Mouse (Mus musculus) MEL (cell line): Measurements from ENCODE around the gene Robo3. TPM values are rescaled to one million over a fixed set of nuclear protein-coding genes. Genes with fewer than 3 reads are reported as not detected.

ENCODE experiments used
- DNase-seq: peaks from one replicate; pipeline ENCODE4 v3.0.0; 2011; ENCODE audit warnings: low read depth, low spot score
- H3K27ac ChIP-seq: 2 replicates; pipeline ENCODE4 v1.5.1; 2012; ENCODE audit warnings: low read depth, mild to moderate bottlenecking, control low read depth, low read length, moderate library complexity; ENCODE audit not compliant: control insufficient read depth
- H3K27me3 ChIP-seq, 2 experiments: fragments of 150-350 bp in 1 of 2; sonication (generic) in 1 of 2; 2 replicates each; pipeline ENCODE4 v1.6.1; 2012; ENCODE audit warnings: low read length in 2 of 2, mild to moderate bottlenecking in 2 of 2, improper control_type of control experiment in 1 of 2, moderate library complexity in 1 of 2; ENCODE audit not compliant: insufficient read depth in 2 of 2, control insufficient read depth in 1 of 2
- H3K36me3 ChIP-seq, 2 experiments: 2 replicates each; pipeline ENCODE4 v1.6.1; 2012 to 2014; ENCODE audit warnings: low read length in 2 of 2, improper control_type of control experiment in 1 of 2, inconsistent platforms in 1 of 2, mild to moderate bottlenecking in 1 of 2; ENCODE audit not compliant: insufficient read depth in 2 of 2, control insufficient read depth in 1 of 2
- H3K4me1 ChIP-seq, 2 experiments: fragments of 150-350 bp in 1 of 2; sonication (generic) in 1 of 2; 2 replicates each; pipeline ENCODE4 v1.6.1; 2012; ENCODE audit warnings: low read length in 2 of 2, improper control_type of control experiment in 1 of 2, mild to moderate bottlenecking in 1 of 2; ENCODE audit not compliant: insufficient read depth in 2 of 2, control insufficient read depth in 1 of 2
- H3K4me3 ChIP-seq, 2 experiments: fragments of 150-350 bp in 1 of 2; sonication (generic) in 1 of 2; 2 replicates each; pipeline ENCODE4 v1.5.1; 2012; ENCODE audit warnings: low read depth in 2 of 2, low read length in 2 of 2, mild to moderate bottlenecking in 2 of 2, moderate library complexity in 2 of 2, control low read depth in 1 of 2, improper control_type of control experiment in 1 of 2; ENCODE audit not compliant: control insufficient read depth in 1 of 2, insufficient read depth in 1 of 2
- H3K79me2 ChIP-seq: 2 replicates; pipeline ENCODE4 v1.6.1; 2012; ENCODE audit warnings: mild to moderate bottlenecking, low read length, moderate library complexity; ENCODE audit not compliant: control insufficient read depth, poor library complexity, insufficient read depth
- H3K9ac ChIP-seq: 2 replicates; pipeline ENCODE4 v1.6.1; 2012; ENCODE audit warnings: low read depth, mild to moderate bottlenecking, control low read depth, low read length, moderate library complexity; ENCODE audit not compliant: control insufficient read depth, poor library complexity, severe bottlenecking
- H3K9me3 ChIP-seq: fragments of 150-350 bp; sonication (generic); replicated peaks from 2 replicates; pipeline ENCODE4 v1.6.1; 2012; ENCODE audit warnings: mild to moderate bottlenecking, low read length, improper control_type of control experiment, moderate library complexity; ENCODE audit not compliant: insufficient read depth
- BHLHE40 ChIP-seq: IDR thresholded peaks from 2 replicates; pipeline ENCODE4 v1.6.1; 2012; ENCODE audit warnings: low read depth, mild to moderate bottlenecking, inconsistent platforms, low read length, improper control_type of control experiment, borderline replicate concordance
- CHD1 ChIP-seq: IDR thresholded peaks from 2 replicates; pipeline ENCODE4 v1.6.1; 2012; ENCODE audit warnings: low read depth, mild to moderate bottlenecking, inconsistent platforms, low read length, improper control_type of control experiment
- CHD2 ChIP-seq: IDR thresholded peaks from 2 replicates; pipeline ENCODE4 v1.6.1; 2011; ENCODE audit warnings: low read length, improper control_type of control experiment
- CTCF ChIP-seq, 3 experiments: IDR thresholded peaks in 2 of 3; conservative IDR thresholded peaks in 1 of 3; 2 replicates each; pipeline ENCODE4 v1.5.1; 2011 to 2012; ENCODE audit warnings: low read length in 3 of 3, low read depth in 2 of 3, mild to moderate bottlenecking in 2 of 3, improper control_type of control experiment in 1 of 3, inconsistent platforms in 1 of 3, mixed read lengths in 1 of 3, moderate library complexity in 1 of 3; ENCODE audit not compliant: control insufficient read depth in 1 of 3, insufficient read depth in 1 of 3, poor library complexity in 1 of 3, severe bottlenecking in 1 of 3
- EP300 ChIP-seq, 2 experiments: IDR thresholded peaks; 2 replicates each; pipeline ENCODE4 v1.6.1; 2011; ENCODE audit warnings: improper control_type of control experiment in 2 of 2, low read length in 2 of 2, low read depth in 1 of 2, mild to moderate bottlenecking in 1 of 2
- ETS1 ChIP-seq: IDR thresholded peaks from 2 replicates; pipeline ENCODE4 v1.6.1; 2012; ENCODE audit warnings: low read depth, mild to moderate bottlenecking, inconsistent platforms, low read length, improper control_type of control experiment, moderate library complexity
- HCFC1 ChIP-seq: IDR thresholded peaks from 2 replicates; pipeline ENCODE4 v1.6.1; 2012; ENCODE audit warnings: low read depth, mild to moderate bottlenecking, inconsistent platforms, low read length, improper control_type of control experiment, moderate library complexity
- JUND ChIP-seq: IDR thresholded peaks from 2 replicates; pipeline ENCODE4 v1.6.1; 2011; ENCODE audit warnings: low read depth, mild to moderate bottlenecking, improper control_type of control experiment, low read length
- KAT2A ChIP-seq: conservative IDR thresholded peaks from 2 replicates; pipeline ENCODE4 v1.6.1; 2012; ENCODE audit warnings: low read depth, low read length, improper control_type of control experiment, inconsistent platforms
- MAX ChIP-seq: IDR thresholded peaks from 2 replicates; pipeline ENCODE4 v1.6.1; 2011; ENCODE audit warnings: low read length, improper control_type of control experiment
- MXI1 ChIP-seq: IDR thresholded peaks from 2 replicates; pipeline ENCODE4 v1.6.1; 2011; ENCODE audit warnings: mild to moderate bottlenecking, low read depth, low read length, improper control_type of control experiment
- MYB ChIP-seq: IDR thresholded peaks from 2 replicates; pipeline ENCODE4 v1.6.1; 2011; ENCODE audit warnings: mild to moderate bottlenecking, low read depth, low read length, improper control_type of control experiment
- MYC ChIP-seq: IDR thresholded peaks from 2 replicates; pipeline ENCODE4 v1.6.1; 2011; ENCODE audit warnings: low read depth, mild to moderate bottlenecking, low read length, improper control_type of control experiment, moderate library complexity
- NELFE ChIP-seq: IDR thresholded peaks from 2 replicates; pipeline ENCODE4 v1.6.1; 2011; ENCODE audit warnings: low read depth, low read length, improper control_type of control experiment
- NRF1 ChIP-seq: IDR thresholded peaks from 2 replicates; pipeline ENCODE4 v1.6.1; 2014; ENCODE audit warnings: low read depth, mild to moderate bottlenecking, inconsistent platforms, low read length, improper control_type of control experiment, moderate library complexity; ENCODE audit not compliant: poor library complexity, insufficient read depth, severe bottlenecking
- POLR2AphosphoS5 ChIP-seq: IDR thresholded peaks from 2 replicates; pipeline ENCODE4 v1.6.1; 2012; ENCODE audit warnings: low read depth, borderline replicate concordance, mild to moderate bottlenecking, inconsistent platforms, low read length, moderate library complexity, mixed read lengths
- TAL1 ChIP-seq: IDR thresholded peaks from 2 replicates; pipeline ENCODE4 v1.6.1; 2012; ENCODE audit warnings: mild to moderate bottlenecking, inconsistent platforms, low read length, moderate library complexity, mixed read lengths
- USF2 ChIP-seq, 2 experiments: IDR thresholded peaks; 2 replicates each; pipeline ENCODE4 v1.6.1; 2011 to 2012; ENCODE audit warnings: improper control_type of control experiment in 2 of 2, low read length in 2 of 2, borderline replicate concordance in 1 of 2, inconsistent platforms in 1 of 2, low read depth in 1 of 2, mild to moderate bottlenecking in 1 of 2; ENCODE audit not compliant: insufficient read depth in 1 of 2
- ZC3H11A ChIP-seq: IDR thresholded peaks from 2 replicates; pipeline ENCODE4 v1.6.1; 2012; ENCODE audit warnings: low read depth, mild to moderate bottlenecking, inconsistent platforms, low read length, improper control_type of control experiment
- ZKSCAN1 ChIP-seq: IDR thresholded peaks from 2 replicates; pipeline ENCODE4 v1.6.1; 2012; ENCODE audit warnings: low read depth, mild to moderate bottlenecking, inconsistent platforms, low read length, improper control_type of control experiment, moderate library complexity
- ZNF384 ChIP-seq: IDR thresholded peaks from 2 replicates; pipeline ENCODE4 v1.6.1; 2012; ENCODE audit warnings: low read depth, mild to moderate bottlenecking, inconsistent platforms, low read length, improper control_type of control experiment
- polyA plus RNA-seq, 2 experiments: library from polyadenylated mRNA; stranded (reverse) in 1 of 2; unstranded in 1 of 2; fragments of >175 nt in 1 of 2; fragments of >200 nt in 1 of 2; gene quantifications; 2 replicates each; pipeline versions ENCODE4 v1.2.1 to v1.2.4; 2012; ENCODE audit warnings: low replicate concordance in 2 of 2, low read depth in 1 of 2; ENCODE audit not compliant: insufficient read length in 2 of 2, insufficient read depth in 1 of 2, missing spikeins in 1 of 2
- total RNA-seq: library from RNA; depleted of rRNA; stranded (reverse); fragments of 300-350 nt; gene quantifications from 2 replicates; pipeline ENCODE4 v1.2.3, GENCODE M21; 2012

Robo3 gene
- total and polyA plus RNA-seq, 3 experiments: not detected

GRCm38 (mm10) chr9:37460961-37461340, 27.9 kb upstream of the Robo3 start:
- Histone ChIP-seq H3K79me2 (no peaks in the 10 kb centered on the region), H3K9ac (no peak overlapping the region), H3K4me3 (no peak overlapping the region), H3K36me3 (no peaks in the 10 kb centered on the region), H3K27ac (no peak overlapping the region), H3K27me3 (peaks cover 3 to 5% of the 10 kb centered on the region in 2 experiments), H3K4me1 (no peaks in the 10 kb centered on the region), H3K9me3 (no peaks in the 10 kb centered on the region)
- TF ChIP-seq CTCF (IDR thresholded peaks at IDR 0.05 in 2 of 3, conservative IDR thresholded peaks at IDR 0.05 in 1 of 3; ENCODE audit: control insufficient read depth in 1 of 3, insufficient read depth in 1 of 3, low read depth in 2 of 3, low read length in 3 of 3, poor library complexity in 1 of 3, severe bottlenecking in 1 of 3) (no peak), ZNF384 (no peak), BHLHE40 (no peak), MAX (no peak), MYB (no peak), POLR2AphosphoS5 (no peak), ETS1 (no peak), HCFC1 (no peak), NRF1 (no peak), KAT2A (no peak), ZC3H11A (no peak)
- no peak for DNase-seq

DNA sequence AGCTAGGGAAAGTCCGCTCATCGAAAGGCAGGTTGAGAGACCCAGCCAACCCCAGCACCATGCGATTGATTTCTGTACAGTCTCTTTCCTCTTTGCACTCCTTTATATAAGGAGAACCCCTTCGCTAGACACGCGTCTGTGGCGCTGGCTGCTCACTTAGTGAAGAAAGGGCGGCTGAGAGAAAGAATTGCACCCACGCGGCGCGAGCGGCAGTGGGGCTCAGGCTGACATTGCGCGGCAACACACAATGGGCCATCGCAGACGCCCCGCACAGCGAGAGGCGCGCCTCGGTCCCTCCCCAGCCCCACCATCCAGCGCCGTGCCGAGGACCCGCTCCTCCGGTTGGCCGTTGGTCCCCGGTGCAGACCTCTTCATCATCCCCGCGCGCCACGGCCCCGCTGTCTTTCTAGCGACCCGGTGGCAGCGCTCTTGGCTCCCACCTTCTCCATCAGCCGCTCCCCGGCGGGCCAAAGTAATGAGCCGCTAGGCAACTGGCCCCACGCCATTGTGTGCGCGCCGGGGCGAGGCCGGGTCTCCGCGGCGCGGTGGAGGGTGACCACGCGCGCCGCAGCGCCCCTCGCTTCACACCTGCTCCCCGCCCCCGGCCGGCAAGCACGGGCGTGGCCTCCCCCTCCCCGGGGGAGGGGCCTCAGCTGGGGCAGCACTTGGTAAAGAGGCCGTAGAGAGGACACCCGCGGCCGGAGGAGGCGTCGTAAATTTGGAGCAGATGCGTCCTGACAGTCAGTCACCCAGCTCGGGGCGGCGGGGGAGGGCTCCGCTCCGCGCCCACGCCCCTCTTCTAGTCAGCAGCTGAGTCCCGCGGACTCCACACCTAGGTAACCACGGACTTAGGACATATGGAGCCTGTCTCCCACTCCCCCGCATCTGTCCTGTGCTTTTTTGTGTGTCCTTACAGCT, 27.3 kb upstream of the Robo3 start:
- Histone ChIP-seq H3K9me3 (no peaks in the 10 kb centered on the region), H3K4me1 (no peaks in the 10 kb centered on the region), H3K36me3 (no peaks in the 10 kb centered on the region), H3K27me3 (peaks cover 3 to 5% of the 10 kb centered on the region in 2 experiments), H3K27ac (no peak overlapping the region), H3K9ac (no peak overlapping the region), H3K4me3 (no peak overlapping the region), H3K79me2 (no peaks in the 10 kb centered on the region)
- no peak for DNase-seq
- TF ChIP-seq CHD1 (no peak), MYC (no peak), JUND (no peak), MXI1 (no peak), EP300 (IDR thresholded peaks at IDR 0.05; ENCODE audit: low read depth in 1 of 2, low read length in 2 of 2) (no peak), ZNF384 (no peak), ZC3H11A (no peak), HCFC1 (no peak), CHD2 (no peak), TAL1 (no peak), ZKSCAN1 (no peak), NELFE (no peak), POLR2AphosphoS5 (no peak), ETS1 (no peak), USF2 (IDR thresholded peaks at IDR 0.05; ENCODE audit: borderline replicate concordance in 1 of 2, insufficient read depth in 1 of 2, low read depth in 1 of 2, low read length in 2 of 2) (no peak)
